Mouse (Mus musculus): ENCODE measurements around the gene Chchd3.

DNA sequence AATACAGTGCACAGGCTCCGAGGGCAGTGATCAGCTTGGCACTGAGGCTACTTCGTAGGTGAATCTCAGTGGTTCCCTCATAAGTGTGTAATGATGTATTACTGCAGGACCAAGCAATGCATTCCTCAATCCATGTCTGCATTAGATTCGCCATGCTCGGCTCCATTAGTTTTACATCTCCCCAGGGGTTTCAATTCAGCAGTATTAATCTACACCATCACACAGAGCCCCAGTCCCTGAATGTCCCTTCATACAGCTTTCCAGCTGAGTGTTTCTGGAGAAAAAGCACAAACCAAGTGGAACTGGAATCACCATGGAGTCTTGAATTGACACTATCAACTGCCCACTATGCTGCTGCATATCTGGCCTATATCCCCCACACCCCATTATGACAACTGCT is 241.1 kb downstream of the Chchd3 start:
- no peak for TF ChIP-seq ZC3H11A (IDR thresholded peaks at IDR 0.05; ENCODE audit: borderline replicate concordance, low read depth, low read length)
- no peak for TF ChIP-seq ZNF384 (IDR thresholded peaks at IDR 0.05; ENCODE audit: low read depth, low read length)
- no peak for TF ChIP-seq CHD2 (IDR thresholded peaks at IDR 0.05; ENCODE audit: low read depth, low read length)
